Comparison of ENCODE assay signal across 9 mouse cellular contexts in the genomic region with DNA sequence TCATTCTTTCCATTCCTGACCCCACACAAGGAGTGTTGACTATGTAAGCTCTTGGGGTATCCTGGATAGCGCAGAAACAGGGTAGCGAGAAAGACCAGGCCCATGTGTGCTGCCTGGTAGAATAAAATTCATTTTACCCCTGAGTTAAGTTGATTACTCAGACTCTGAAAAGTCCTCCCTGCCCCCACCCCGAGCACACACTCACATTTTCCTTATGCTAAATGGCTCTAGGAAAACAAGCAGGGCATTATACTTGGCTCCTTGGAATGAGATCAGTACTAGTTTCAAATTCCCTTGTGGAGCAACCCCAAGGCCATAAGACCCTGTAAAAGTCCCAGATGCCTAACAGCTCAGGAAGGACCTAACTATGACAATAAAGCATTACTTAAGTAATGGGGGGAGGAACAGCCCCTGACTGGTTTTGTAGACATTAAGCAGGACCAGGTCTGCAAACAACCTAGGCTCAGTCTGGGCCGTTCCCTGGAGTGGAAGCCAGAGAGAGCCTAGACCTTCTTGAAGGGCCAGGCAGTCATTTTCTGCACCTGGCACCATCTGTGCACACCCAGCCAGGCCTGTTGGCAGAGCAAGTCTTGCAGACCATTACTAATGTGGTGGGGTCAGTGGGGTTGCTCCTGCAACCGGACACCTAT.
DNase-seq lines count a peak whose midpoint lies in the region; ATAC-seq lines count a peak whose summit lies in the region.
"Had no signal": no experiment of that assay in that cellular context is flagged by ENCODE, and none has a peak within 500 bp of the region (broad histone marks: within the 10 kb centered on the region; RNA-seq: fewer than 3 reads in every experiment).

No protein-coding gene starts in this region.

- no peak for ATAC-seq in neural tube, embryonic 15.5 days (ENCODE audit: low FRiP score)
- no peak for ATAC-seq in megakaryocyte, adult 5-6 weeks (ENCODE audit: poor library complexity, severe bottlenecking)

- no peak overlapping the region for H3K27ac ChIP-seq in neural tube, embryonic 15.5 days (replicated peaks)

- H3K4me2 ChIP-seq in neural tube, embryonic 15.5 days, result no peak overlapping the region

- no peak overlapping the region for H3K4me3 ChIP-seq in neural tube, embryonic 15.5 days (replicated peaks)

- H3K36me3 ChIP-seq in neural tube, embryonic 15.5 days, result no peaks in the 10 kb centered on the region

- DNase-seq in cerebellum, postnatal 10 days, result peak; percentile 20 to 40
- DNase-seq in cerebellum, adult 11-12 months, result no peak
- DNase-seq in neural tube, embryonic 10.5 days (ENCODE audit: extremely low spot score, low spot score), result peak; percentile 45
- peak; percentile 79 for DNase-seq in hindlimb bud, embryonic 11.5 days (ENCODE audit: extremely low spot score, low read depth, low spot score)
- DNase-seq in frontal cortex, postnatal 10 days (ENCODE audit: low spot score in 2 of 2), result no peak
- DNase-seq in frontal cortex, postnatal 25 days (ENCODE audit: low spot score in 2 of 2), result no peak
- DNase-seq: lung, postnatal 10 days had no signal

- 71% methylated on average over 5 of the region's 5 CpGs for WGBS in neural tube, embryonic 15.5 days

- no peaks in the 10 kb centered on the region for H3K27me3 ChIP-seq in neural tube, embryonic 15.5 days (replicated peaks)

- no peaks in the 10 kb centered on the region for H3K4me1 ChIP-seq in neural tube, embryonic 15.5 days

- H3K9me3 ChIP-seq in neural tube, embryonic 15.5 days (replicated peaks), result no peaks in the 10 kb centered on the region

- no peak overlapping the region for H3K9ac ChIP-seq in neural tube, embryonic 15.5 days (replicated peaks)

Comparison
In these comparisons a context has a peak if more than half of its experiments do, and no peak if none do; other contexts are left out.
1. DNase-seq: peak in cerebellum, postnatal 10 days (2 of 2), neural tube, embryonic 10.5 days (single experiment) and hindlimb bud, embryonic 11.5 days (single experiment); none in cerebellum, adult 11-12 months (single experiment), frontal cortex, postnatal 10 days (0 of 2) and frontal cortex, postnatal 25 days (0 of 2).